Comparison of ENCODE assay signal across 8 mouse cellular contexts in genomic region chr17:46636831-46637523, GRCm38 (mm10). TPM values are rescaled to one million over a fixed set of nuclear protein-coding genes. Genes with fewer than 3 reads are reported as not detected.
DNase-seq lines count a peak whose midpoint lies in the region; ATAC-seq lines count a peak whose summit lies in the region.

No protein-coding gene starts in this region.

- peaks cover 34% of the 10 kb centered on the region for H3K36me3 ChIP-seq in intestine, embryonic 15.5 days
- H3K36me3 ChIP-seq in midbrain, embryonic 11.5 days (ENCODE audit: control insufficient read depth, insufficient read depth, low read length) = peaks cover 7% of the 10 kb centered on the region

- peak; percentile 48 for ATAC-seq in intestine, embryonic 15.5 days
- no peak for ATAC-seq in midbrain, embryonic 11.5 days (ENCODE audit: low FRiP score)

- no peak overlapping the region for H3K9ac ChIP-seq in intestine, embryonic 15.5 days
- H3K9ac ChIP-seq in midbrain, embryonic 11.5 days (ENCODE audit: low read length) = no peak overlapping the region; the same call in 1 of the 2 replicates

- H3K4me3 ChIP-seq in intestine, embryonic 15.5 days (replicated peaks) = no peak overlapping the region
- no peak overlapping the region for H3K4me3 ChIP-seq in midbrain, embryonic 11.5 days (ENCODE audit: low read depth, low read length)

- H3K27me3 ChIP-seq in intestine, embryonic 15.5 days (replicated peaks) = no peaks in the 10 kb centered on the region
- H3K27me3 ChIP-seq in midbrain, embryonic 11.5 days (ENCODE audit: control insufficient read depth, insufficient read depth, low read length) = no peaks in the 10 kb centered on the region

- 0 out of 2 replicates have a peak overlapping the region, but pooled peaks have one; percentile 24 for H3K4me2 ChIP-seq in intestine, embryonic 15.5 days (replicated peaks)
- no peak overlapping the region for H3K4me2 ChIP-seq in midbrain, embryonic 11.5 days

- peak; percentile 46 for DNase-seq in urinary bladder, postnatal 25 days (ENCODE audit: low spot score)
- no peak for DNase-seq in urinary bladder, postnatal 10 days (ENCODE audit: low spot score)
- DNase-seq in cerebellum, postnatal 10 days = peak; percentile 82 to 91
- DNase-seq in gastrocnemius, postnatal 4 days (ENCODE audit: low spot score in 2 of 2) = peak; percentile 52 to 71
- DNase-seq in left cerebral cortex, postnatal 4 days = peak; percentile 67
- DNase-seq in midbrain, embryonic 11.5 days (ENCODE audit: low spot score, missing footprints) = peak; percentile 93
- peak; percentile 76 for DNase-seq in thymus, postnatal 0 days (ENCODE audit: low spot score)

- H3K9me3 ChIP-seq in intestine, embryonic 15.5 days = no peaks in the 10 kb centered on the region
- H3K9me3 ChIP-seq in midbrain, embryonic 11.5 days (ENCODE audit: control insufficient read depth, low read length) = no peaks in the 10 kb centered on the region

- H3K27ac ChIP-seq in intestine, embryonic 15.5 days = no peak overlapping the region
- no peak overlapping the region for H3K27ac ChIP-seq in midbrain, embryonic 11.5 days (ENCODE audit: low read depth, low read length)

- 28% methylated on average over 15 of the region's 15 CpGs for WGBS in intestine, embryonic 15.5 days
- 29% methylated on average over 15 of the region's 15 CpGs for WGBS in midbrain, embryonic 11.5 days

- intact Hi-C loops in left cerebral cortex, postnatal 4 days (cut with DNase I) = no loop called here

- no peaks in the 10 kb centered on the region; the same call in 1 of the 2 replicates for H3K4me1 ChIP-seq in intestine, embryonic 15.5 days (replicated peaks)
- peaks cover 3% of the 10 kb centered on the region for H3K4me1 ChIP-seq in midbrain, embryonic 11.5 days (ENCODE audit: control insufficient read depth, insufficient read depth, low read length)

RNA-seq across cellular contexts. Expression of gene Ptk7, which starts 7.7 kb away (rescaled TPM):
- total RNA-seq in gastrocnemius, postnatal 4 days (2021) = 10 to 100 TPM; 46.2 to 50.0 TPM
- polyA plus RNA-seq in intestine, embryonic 15.5 days (2015; fragmentation: Nextera tagmentation; extraction: Ambion mirVana) = 61.8 and 66.2 TPM in 2 replicates
- total RNA-seq in left cerebral cortex, postnatal 4 days (2021) = 10 to 100 TPM; 29.8 to 30.6 TPM
- polyA plus RNA-seq in midbrain, embryonic 11.5 days (2014; fragmentation: Nextera tagmentation; extraction: Ambion mirVana) = 16.7 and 19.5 TPM in 2 replicates
- polyA plus RNA-seq in thymus, postnatal 0 days (2015; fragmentation: Nextera tagmentation; extraction: Ambion mirVana) = 24.7 and 25.1 TPM in 2 replicates

RNA-seq across cellular contexts. Expression of gene Klc4, which starts 8.8 kb away (rescaled TPM):
- 10 to 100 TPM; 21.6 to 24.1 TPM for total RNA-seq in gastrocnemius, postnatal 4 days (2021)
- polyA plus RNA-seq in intestine, embryonic 15.5 days (2015; fragmentation: Nextera tagmentation; extraction: Ambion mirVana) = 64.6 and 73.2 TPM in 2 replicates
- total RNA-seq in left cerebral cortex, postnatal 4 days (2021) = 10 to 100 TPM; 18.9 to 20.4 TPM
- 26.6 and 29.8 TPM in 2 replicates for polyA plus RNA-seq in midbrain, embryonic 11.5 days (2014; fragmentation: Nextera tagmentation; extraction: Ambion mirVana)
- 17.7 and 18.4 TPM in 2 replicates for polyA plus RNA-seq in thymus, postnatal 0 days (2015; fragmentation: Nextera tagmentation; extraction: Ambion mirVana)

RNA-seq across cellular contexts. Expression of gene Mrpl2, which starts 9.1 kb away (rescaled TPM):
- total RNA-seq in gastrocnemius, postnatal 4 days (2021) = 100 to 1,000 TPM; 104 to 107 TPM
- 148 and 156 TPM in 2 replicates for polyA plus RNA-seq in intestine, embryonic 15.5 days (2015; fragmentation: Nextera tagmentation; extraction: Ambion mirVana)
- total RNA-seq in left cerebral cortex, postnatal 4 days (2021) = 10 to 100 TPM; 34.3 to 43.6 TPM
- 97.8 and 100 TPM in 2 replicates for polyA plus RNA-seq in midbrain, embryonic 11.5 days (2014; fragmentation: Nextera tagmentation; extraction: Ambion mirVana)
- 110 and 113 TPM in 2 replicates for polyA plus RNA-seq in thymus, postnatal 0 days (2015; fragmentation: Nextera tagmentation; extraction: Ambion mirVana)

RNA-seq across cellular contexts. Expression of gene Cul7, which starts 13.2 kb away (rescaled TPM):
- 100 to 1,000 TPM; 100 to 101 TPM for total RNA-seq in gastrocnemius, postnatal 4 days (2021)
- 41.1 and 45.7 TPM in 2 replicates for polyA plus RNA-seq in intestine, embryonic 15.5 days (2015; fragmentation: Nextera tagmentation; extraction: Ambion mirVana)
- 10 to 100 TPM; 64.7 to 71.0 TPM for total RNA-seq in left cerebral cortex, postnatal 4 days (2021)
- polyA plus RNA-seq in midbrain, embryonic 11.5 days (2014; fragmentation: Nextera tagmentation; extraction: Ambion mirVana) = 26.2 and 26.8 TPM in 2 replicates
- polyA plus RNA-seq in thymus, postnatal 0 days (2015; fragmentation: Nextera tagmentation; extraction: Ambion mirVana) = 14.0 and 16.0 TPM in 2 replicates

RNA-seq across cellular contexts. Expression of gene Rrp36, which starts 37.2 kb away (rescaled TPM):
- total RNA-seq in gastrocnemius, postnatal 4 days (2021) = 10 to 100 TPM; 17.9 to 21.6 TPM
- 56.4 and 58.4 TPM in 2 replicates for polyA plus RNA-seq in intestine, embryonic 15.5 days (2015; fragmentation: Nextera tagmentation; extraction: Ambion mirVana)
- 10 to 100 TPM; 19.0 to 22.7 TPM for total RNA-seq in left cerebral cortex, postnatal 4 days (2021)
- polyA plus RNA-seq in midbrain, embryonic 11.5 days (2014; fragmentation: Nextera tagmentation; extraction: Ambion mirVana) = 53.4 and 60.0 TPM in 2 replicates
- 53.2 and 68.6 TPM in 2 replicates for polyA plus RNA-seq in thymus, postnatal 0 days (2015; fragmentation: Nextera tagmentation; extraction: Ambion mirVana)
